Mouse (Mus musculus) heart, adult 11 months (tissue): ENCODE measurements around the gene Uvssa.
"Not testable (repeated sequence)": the region's sequence is repeated elsewhere in the genome, so short reads cannot be mapped to it uniquely, and the experiment has no call there.

ENCODE experiments used
- DNase-seq: peaks from one replicate; pipeline ENCODE4 v3.0.0; 2022

Gene Uvssa

GRCm38 (mm10) chr5:33378302-33378854 lies at the start of gene Uvssa:
Uvssa (plus strand) TSS chr5:33378549.
- DNase-seq = peak; percentile 100

DNA sequence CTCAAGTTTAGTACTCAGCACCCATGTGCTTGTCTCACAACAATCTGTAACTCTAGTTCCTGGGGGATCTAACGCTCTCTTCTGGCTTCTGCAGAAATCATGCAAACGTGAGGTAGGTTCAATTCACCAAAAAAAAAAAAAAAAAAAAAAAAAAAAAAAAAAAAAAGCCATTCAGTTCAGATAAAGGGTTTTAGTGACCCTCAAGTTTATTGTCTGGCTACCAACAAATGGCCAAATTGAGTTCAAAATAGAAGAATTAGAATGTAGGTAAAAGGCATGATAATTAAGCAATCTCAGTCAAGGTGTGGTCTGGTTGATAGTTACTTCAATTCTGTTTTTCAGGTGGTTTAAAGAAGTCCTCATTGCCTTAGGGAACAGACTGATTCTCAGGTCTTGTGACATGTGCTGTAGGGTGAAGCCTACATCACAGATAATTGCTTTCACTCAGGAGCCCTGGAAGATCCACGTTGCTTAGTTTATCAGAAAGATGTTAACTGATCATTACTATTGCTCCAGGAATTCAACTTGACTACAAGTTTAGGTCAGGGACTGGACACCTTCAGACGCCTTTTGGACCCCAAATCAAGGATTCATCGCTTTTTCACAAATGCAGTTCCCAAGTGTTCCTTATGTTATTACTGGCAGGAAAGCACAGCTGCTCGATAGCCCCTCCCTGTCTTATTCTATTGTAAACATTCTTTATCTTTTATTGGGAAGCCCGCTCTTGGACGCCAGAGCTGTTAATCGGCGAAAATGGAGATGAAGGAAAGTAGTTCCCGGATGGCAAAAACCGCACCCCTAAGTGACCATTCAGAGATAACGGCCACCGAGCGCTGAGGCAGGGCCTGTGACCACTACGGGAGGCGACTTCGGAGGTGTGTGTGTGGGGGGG lies 43.7 kb upstream of the Uvssa start:
- DNase-seq = no peak

GRCm38 (mm10) chr5:33335273-33335976 lies 42.9 kb upstream of the Uvssa start, which contains the start of gene Maea:
Maea (plus strand) TSS chr5:33335509.
- peak; percentile 100 for DNase-seq

- peak; percentile 96 for DNase-seq
Observed at GRCm38 (mm10) chr5:33335977-33336360, 42.4 kb upstream of the Uvssa start.

GRCm38 (mm10) chr5:33337206-33337605 lies 41.1 kb upstream of the Uvssa start:
- peak; percentile 86 for DNase-seq

DNA sequence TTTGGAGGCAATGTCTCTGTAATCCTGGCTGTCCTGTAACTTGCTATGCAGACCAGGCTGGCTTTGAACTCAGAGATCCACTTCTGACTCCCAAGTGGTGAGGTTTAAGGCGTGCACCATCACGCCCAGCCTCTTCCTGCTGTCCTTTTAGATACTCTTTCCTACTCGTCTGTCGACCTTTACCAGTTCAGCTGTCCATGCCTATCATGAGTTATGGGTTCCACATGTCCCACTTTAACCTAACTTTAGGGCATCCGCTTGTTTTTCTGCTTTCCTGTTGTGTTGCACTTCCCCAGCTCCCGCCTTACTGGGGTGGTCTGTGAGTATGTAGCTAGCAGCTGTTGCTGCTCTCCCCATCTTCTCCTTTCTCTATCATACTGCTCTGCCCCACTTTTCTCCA lies 37.2 kb upstream of the Uvssa start:
- peak; percentile 75 for DNase-seq

DNA sequence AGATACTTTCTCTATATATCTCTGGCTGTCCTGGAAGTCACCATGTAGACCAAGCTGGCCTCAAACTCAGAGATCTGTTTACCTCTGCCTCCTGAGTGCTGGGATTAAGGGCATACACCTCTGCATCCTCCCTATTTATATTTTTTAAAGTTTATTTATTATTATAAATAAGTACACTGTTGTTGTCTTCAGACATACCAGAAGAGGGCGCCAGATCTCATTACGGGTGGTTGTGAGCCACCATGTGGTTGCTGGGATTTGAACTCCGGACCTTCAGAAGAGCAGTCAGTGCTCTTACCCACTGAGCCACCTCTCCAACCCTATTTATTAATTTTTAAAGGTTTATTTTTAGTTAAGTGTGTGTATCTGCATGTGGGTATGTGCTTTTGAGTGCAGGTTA lies 36.1 kb upstream of the Uvssa start:
- not testable (repeated sequence) for DNase-seq

- no peak for DNase-seq
Observed at GRCm38 (mm10) chr5:33342821-33343220, 35.5 kb upstream of the Uvssa start.

- no peak for DNase-seq
Observed at GRCm38 (mm10) chr5:33343571-33343970, 34.8 kb upstream of the Uvssa start.

- no peak for DNase-seq
Observed at GRCm38 (mm10) chr5:33344070-33344469, 34.3 kb upstream of the Uvssa start.

DNA sequence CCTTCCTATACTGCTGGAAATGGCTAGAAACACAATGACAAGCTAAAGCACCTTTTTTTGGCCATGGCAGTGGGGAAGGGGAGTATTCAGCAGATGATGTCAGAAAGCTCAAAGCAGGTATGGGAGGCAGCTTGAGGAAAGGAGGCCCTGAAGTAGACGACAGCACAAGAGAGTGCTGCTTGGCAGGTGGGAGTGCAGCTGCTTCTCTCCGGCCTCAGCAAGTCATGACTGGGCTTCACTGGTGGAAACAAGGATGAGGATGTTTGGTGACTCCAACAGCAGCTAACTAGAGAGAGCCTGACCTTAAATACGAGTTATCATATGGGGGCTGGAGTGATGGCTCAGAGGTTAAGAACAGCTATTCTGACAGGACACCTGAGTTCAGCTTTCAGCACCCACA lies 30.7 kb upstream of the Uvssa start:
- peak; percentile 65 for DNase-seq

GRCm38 (mm10) chr5:33349205-33349604 lies 29.1 kb upstream of the Uvssa start:
- peak; percentile 62 for DNase-seq

DNA sequence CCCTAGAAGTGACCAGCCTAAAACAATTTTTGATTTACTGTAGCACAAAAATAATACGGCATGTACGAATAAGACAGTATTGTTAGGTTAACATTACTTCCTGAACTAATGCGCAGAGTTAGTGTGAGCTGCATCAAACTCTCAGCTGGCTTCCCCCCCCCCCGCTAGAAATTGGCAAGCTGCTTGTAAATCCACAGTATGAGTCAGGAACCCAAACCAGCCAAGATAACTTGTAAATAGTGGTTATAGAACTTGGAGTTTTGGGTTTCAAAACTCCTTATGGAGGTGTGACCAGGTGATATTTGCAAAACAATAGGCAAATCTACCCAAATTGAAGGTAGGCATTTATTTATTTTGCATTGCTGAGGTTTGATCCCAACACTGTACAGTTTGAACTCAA lies 28.6 kb upstream of the Uvssa start:
- no peak for DNase-seq

DNA sequence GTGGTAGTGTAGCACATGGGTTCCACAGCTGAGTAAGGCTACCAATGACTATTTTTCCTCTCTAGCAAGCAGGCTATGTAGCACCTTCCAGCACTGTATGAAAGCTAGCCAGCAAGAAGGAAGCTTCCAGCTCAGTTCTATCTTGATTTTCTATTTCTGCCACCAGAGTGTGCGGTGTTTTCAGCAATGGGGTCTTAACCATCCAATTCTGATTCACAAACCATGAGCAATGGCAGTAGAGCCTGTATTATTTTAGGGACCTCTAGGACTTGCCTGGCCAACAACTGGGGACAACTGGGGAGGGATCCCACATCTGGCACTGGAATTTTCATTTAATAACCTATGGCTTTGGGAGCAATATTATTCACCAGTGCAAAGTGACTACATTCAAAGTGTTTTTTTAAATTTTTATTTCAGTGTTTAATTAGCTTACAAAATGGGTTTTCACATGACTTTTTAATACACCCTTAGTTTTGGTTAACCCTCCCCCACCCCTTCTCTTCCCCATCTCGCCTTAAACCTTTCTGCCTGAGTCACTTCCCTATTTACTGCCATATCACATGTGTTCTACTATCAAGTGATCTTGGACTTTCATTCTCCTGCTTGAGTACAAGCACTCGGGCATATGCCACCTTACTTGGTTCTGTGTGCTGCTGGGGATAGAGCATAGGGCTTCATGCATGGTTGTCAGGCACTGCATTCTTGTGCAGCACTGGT lies 26.6 kb upstream of the Uvssa start:
- DNase-seq = peak; percentile 54

DNA sequence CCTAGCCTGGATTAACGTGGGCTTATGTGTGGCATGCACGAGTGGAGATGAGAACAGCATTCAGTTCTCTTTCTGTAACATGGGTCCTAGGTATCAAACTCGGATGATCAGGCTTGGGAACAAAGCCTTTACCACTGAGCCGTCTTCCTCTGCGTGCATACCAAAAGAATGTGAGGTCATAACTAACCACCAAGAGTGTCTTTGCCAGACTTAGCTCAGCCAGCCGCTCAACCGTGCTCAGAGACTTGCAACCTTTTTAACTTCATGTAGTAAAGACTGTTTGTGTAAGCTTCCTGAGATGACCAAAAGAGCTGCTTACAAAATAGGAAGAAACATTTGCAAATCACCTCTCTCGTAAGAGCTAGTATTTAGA lies 26.1 kb upstream of the Uvssa start:
- DNase-seq = no peak

DNA sequence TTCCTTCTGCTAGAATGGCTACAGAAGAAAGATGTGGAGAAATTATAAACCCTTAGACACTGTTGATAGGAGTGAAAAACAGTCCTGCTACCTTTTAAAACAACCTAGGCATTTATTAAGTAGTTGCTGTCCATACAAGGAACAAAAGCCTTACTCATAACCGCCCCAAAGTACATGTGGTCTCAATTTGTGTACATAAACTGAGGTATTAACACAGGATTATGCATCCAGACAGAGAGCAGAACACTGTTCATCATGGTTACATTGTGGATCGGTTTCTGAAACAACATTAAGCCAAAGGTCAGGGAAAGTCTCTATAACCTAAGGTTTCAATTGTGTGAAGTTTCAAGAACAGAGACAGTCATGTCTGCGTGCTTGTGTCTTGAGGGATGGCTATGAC lies 25.3 kb upstream of the Uvssa start:
- no peak for DNase-seq

DNA sequence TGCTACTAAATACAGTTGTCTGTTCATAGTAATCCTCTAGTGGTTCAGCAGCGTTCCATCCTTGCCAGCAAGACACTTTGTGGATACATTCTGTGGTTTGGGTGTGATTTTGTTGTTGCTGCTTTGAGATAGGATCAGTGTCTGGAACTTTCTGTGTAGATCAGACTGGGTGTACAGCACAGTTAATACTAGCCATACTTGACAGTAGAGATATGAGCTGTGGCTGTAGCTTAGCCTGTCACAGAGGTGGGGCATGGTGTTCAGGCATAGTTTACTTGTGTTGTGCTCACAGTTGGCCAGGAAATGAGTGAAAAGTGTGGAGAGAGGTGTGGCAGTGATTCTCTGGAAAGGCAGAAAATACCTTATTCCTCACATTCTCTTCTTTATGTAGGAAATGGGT lies 20.9 kb upstream of the Uvssa start:
- DNase-seq = no peak

DNA sequence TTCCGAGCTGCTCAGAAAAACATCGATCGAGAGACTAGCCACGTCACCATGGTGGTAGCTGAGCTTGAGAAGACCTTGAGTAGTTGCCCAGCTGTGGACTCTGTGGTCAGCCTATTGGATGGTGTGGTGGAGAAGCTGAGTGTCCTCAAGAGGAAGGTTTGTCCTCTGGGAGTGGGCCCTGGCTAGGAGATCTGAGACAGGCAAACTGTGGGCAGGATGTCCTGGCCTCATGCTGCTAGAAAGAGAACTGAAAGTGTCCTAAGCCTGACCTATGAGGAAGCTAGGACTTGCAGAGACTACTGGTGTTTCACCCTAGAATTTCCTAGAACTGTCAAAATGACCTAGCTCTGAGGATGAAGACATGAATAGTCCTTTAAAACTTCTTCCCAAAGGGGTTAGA lies 19.9 kb upstream of the Uvssa start:
- DNase-seq = peak; percentile 97

GRCm38 (mm10) chr5:33363263-33363662 lies 15.1 kb upstream of the Uvssa start:
- DNase-seq = no peak

DNA sequence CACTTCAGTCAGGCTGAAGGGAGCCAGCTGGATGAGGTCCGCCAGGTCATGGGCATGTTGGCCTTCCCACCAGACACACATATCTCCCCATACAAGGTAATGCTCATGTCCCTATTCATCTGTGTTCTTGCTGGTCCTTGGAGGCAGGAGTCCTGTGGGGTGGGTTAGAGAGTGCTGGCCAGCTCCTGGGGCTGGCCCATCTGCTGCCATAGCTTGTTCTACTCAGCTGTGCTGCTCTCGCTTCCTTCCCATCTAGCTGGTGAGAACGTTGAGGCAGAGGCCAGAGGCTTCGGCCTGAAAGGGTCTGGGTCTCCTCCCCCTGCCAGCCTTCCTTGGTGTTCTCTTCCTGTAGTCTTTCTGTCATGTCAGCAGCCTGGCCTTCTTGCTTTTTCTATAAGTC lies 9.7 kb upstream of the Uvssa start:
- DNase-seq = no peak

- no peak for DNase-seq
Observed at GRCm38 (mm10) chr5:33371137-33371536, 7.2 kb upstream of the Uvssa start.

DNA sequence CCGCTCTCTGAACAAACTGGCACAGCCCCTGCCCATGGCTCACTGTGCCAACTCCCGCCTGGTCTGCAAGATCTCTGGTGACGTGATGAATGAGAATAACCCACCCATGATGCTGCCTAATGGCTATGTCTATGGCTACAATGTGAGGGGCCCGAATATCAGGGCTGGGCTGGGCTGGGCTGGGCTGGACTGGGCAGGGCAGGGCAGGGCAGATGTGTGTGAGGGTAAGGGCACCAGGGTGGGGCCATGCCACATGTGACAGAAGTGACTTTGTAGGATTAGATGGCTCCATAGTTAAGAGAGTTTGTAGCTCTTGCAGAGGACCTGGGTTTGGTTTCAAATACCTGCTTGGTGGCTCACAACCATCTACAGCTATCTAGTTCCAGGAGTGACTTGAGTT lies 6.7 kb upstream of the Uvssa start:
- DNase-seq = no peak

GRCm38 (mm10) chr5:33372331-33373038 lies 5.9 kb upstream of the Uvssa start:
- no peak for DNase-seq
